Mouse (Mus musculus) heart, postnatal 36 days (tissue): ENCODE results near the gene AI837181. TPM values are rescaled to one million over a fixed set of nuclear protein-coding genes. Genes with fewer than 3 reads are reported as not detected.

ENCODE experiments used
- DNase-seq, 2 experiments: peaks; one replicate each; pipeline ENCODE4 v3.0.0; 2021 to 2022
- intact Hi-C: fragments of 180-260 bp; cut with DNase I; formaldehyde crosslinking; loops from one replicate; pipeline ENCODE4 v1.15.1; 2025
- total RNA-seq, 2 experiments: library from RNA; stranded (reverse); gene quantifications; 2 replicates each; pipeline ENCODE4 v1.2.3; 2021

The AI837181 gene
- total RNA-seq, 2 experiments from 2014 or later: 33.3 to 38.1 TPM

GRCm38 (mm10) chr19:5432992-5433852 lies 8.3 kb downstream of the AI837181 start:
- DNase-seq: peak; percentile 45 to 64
- intact Hi-C loops: loop anchor here (1.0 to 5.0 kb wide), 3 partner anchors 22 to 134 kb away; partner anchors contain the start of genes Ap5b1 and Mus81

- intact Hi-C loops: loop anchor here (1.0 to 5.0 kb wide), 3 partner anchors 21 to 133 kb away; partner anchors contain the start of genes Ap5b1 and Mus81
- DNase-seq: no peak
These were observed 9.0 kb downstream of the AI837181 start for GRCm38 (mm10) chr19:5433951-5434350.

- DNase-seq: no peak
- intact Hi-C loops: no loop called here
These were observed 19.5 kb downstream of the AI837181 start for GRCm38 (mm10) chr19:5444371-5444908.

- intact Hi-C loops: no loop called here
- DNase-seq: no peak
These were observed 20.0 kb downstream of the AI837181 start for GRCm38 (mm10) chr19:5444954-5445353.

- DNase-seq: no peak
- intact Hi-C loops: no loop called here
These were observed 20.8 kb downstream of the AI837181 start for GRCm38 (mm10) chr19:5445747-5446146.

GRCm38 (mm10) chr19:5447515-5448353 lies 22.8 kb downstream of the AI837181 start, which contains the start of gene Fosl1:
TSS of gene Fosl1 (plus strand) at chr19:5447547.
- intact Hi-C loops: no loop called here
- DNase-seq: peak; percentile 68 to 71

- no peak for DNase-seq
- intact Hi-C loops: no loop called here
These were observed 23.6 kb downstream of the AI837181 start for GRCm38 (mm10) chr19:5448354-5449150.

GRCm38 (mm10) chr19:5449673-5450072 lies 24.7 kb downstream of the AI837181 start:
- DNase-seq: no peak
- intact Hi-C loops: no loop called here

GRCm38 (mm10) chr19:5451766-5452165 lies 26.8 kb downstream of the AI837181 start:
- intact Hi-C loops: no loop called here
- no peak for DNase-seq

- DNase-seq: no peak
- intact Hi-C loops: loop anchor here (1.0 kb wide), 1 partner anchor 22 kb away; no protein-coding TSS in a partner anchor
These were observed 30.1 kb downstream of the AI837181 start for GRCm38 (mm10) chr19:5455037-5455436.

- intact Hi-C loops: loop anchor here (1.0 kb wide), 1 partner anchor 22 kb away; no protein-coding TSS in a partner anchor
- DNase-seq: no peak
These were observed 30.6 kb downstream of the AI837181 start for GRCm38 (mm10) chr19:5455568-5455967.

GRCm38 (mm10) chr19:5456241-5456921 lies 31.4 kb downstream of the AI837181 start:
- intact Hi-C loops: no loop called here
- peak; percentile 55 to 70 for DNase-seq

GRCm38 (mm10) chr19:5456922-5457745 lies 32.2 kb downstream of the AI837181 start:
- intact Hi-C loops: no loop called here

GRCm38 (mm10) chr19:5457746-5458442 lies 33.0 kb downstream of the AI837181 start, which contains the start of gene Ccdc85b:
TSS of gene Ccdc85b (minus strand) at chr19:5457894.
- no peak for DNase-seq
- intact Hi-C loops: no loop called here

More at GRCm38 (mm10) chr19:5456922-5457745, 32.2 kb downstream of the AI837181 start:
- peak; percentile 94 to 95 for DNase-seq

- intact Hi-C loops: no loop called here
- DNase-seq: no peak
These were observed 34.1 kb downstream of the AI837181 start for GRCm38 (mm10) chr19:5459019-5459418.

- DNase-seq: no peak
- intact Hi-C loops: no loop called here
These were observed 35.0 kb downstream of the AI837181 start for GRCm38 (mm10) chr19:5459896-5460295.

GRCm38 (mm10) chr19:5460465-5460911 lies 35.5 kb downstream of the AI837181 start, which contains the start of gene Fibp:
TSS of gene Fibp (plus strand) at chr19:5460615.
- intact Hi-C loops: no loop called here
- peak; percentile 87 to 93 for DNase-seq

GRCm38 (mm10) chr19:5461411-5461810 lies 36.5 kb downstream of the AI837181 start:
- intact Hi-C loops: no loop called here

More at GRCm38 (mm10) chr19:5461411-5461810, 36.5 kb downstream of the AI837181 start:
- no peak for DNase-seq
